Mouse (Mus musculus) gonadal fat pad, adult 2 months (tissue): ENCODE measurements around the gene Coro1b. TPM values are rescaled to one million over a fixed set of nuclear protein-coding genes. Genes with fewer than 3 reads are reported as not detected.

Experiments
- DNase-seq: peaks from one replicate; pipeline ENCODE4 v3.0.0-alpha.2; 2012; ENCODE audit warnings: low read depth
- polyA plus RNA-seq: library from polyadenylated mRNA; depleted of rRNA; stranded (reverse); fragments of >200 nt; gene quantifications from 2 replicates; pipeline ENCODE4 v1.2.3, GENCODE M21; 2012

Gene Coro1b
- polyA plus RNA-seq, 1 experiment = 251 TPM

- no peak for DNase-seq
Measured at GRCm38 (mm10) chr19:4156073-4156579, 7.7 kb downstream of the Coro1b start.

- no peak for DNase-seq
Measured at GRCm38 (mm10) chr19:4156771-4157170, 8.4 kb downstream of the Coro1b start.

GRCm38 (mm10) chr19:4159049-4159448 lies 10.6 kb downstream of the Coro1b start:
- DNase-seq = no peak

GRCm38 (mm10) chr19:4162646-4163542 lies 14.5 kb downstream of the Coro1b start, which contains the start of gene Rps6kb2:
Gene Rps6kb2 (minus strand): TSS chr19:4163354.
- DNase-seq = peak; percentile 63

- DNase-seq = no peak
Measured at GRCm38 (mm10) chr19:4163543-4163887, 15.1 kb downstream of the Coro1b start.

- no peak for DNase-seq
Measured at GRCm38 (mm10) chr19:4164100-4164499, 15.7 kb downstream of the Coro1b start.

- DNase-seq = no peak
Measured at GRCm38 (mm10) chr19:4164721-4165120, 16.3 kb downstream of the Coro1b start.

GRCm38 (mm10) chr19:4166678-4167476 lies 18.5 kb downstream of the Coro1b start:
- DNase-seq = no peak

- DNase-seq = peak; percentile 54
Measured at GRCm38 (mm10) chr19:4169378-4169784, 21.0 kb downstream of the Coro1b start.

GRCm38 (mm10) chr19:4169810-4170209 lies 21.4 kb downstream of the Coro1b start:
- no peak for DNase-seq

GRCm38 (mm10) chr19:4170723-4171392 lies 22.4 kb downstream of the Coro1b start:
- DNase-seq = no peak

GRCm38 (mm10) chr19:4171393-4172290 lies 23.2 kb downstream of the Coro1b start:
- no peak for DNase-seq

- DNase-seq = no peak
Measured at GRCm38 (mm10) chr19:4172925-4173324, 24.5 kb downstream of the Coro1b start.

GRCm38 (mm10) chr19:4175368-4175947 lies 27.0 kb downstream of the Coro1b start, which contains the start of gene Carns1:
Gene Carns1 (minus strand): TSS chr19:4175479.
- no peak for DNase-seq

GRCm38 (mm10) chr19:4180411-4180810 lies 32.0 kb downstream of the Coro1b start:
- peak; percentile 51 for DNase-seq

GRCm38 (mm10) chr19:4181892-4182291 lies 33.5 kb downstream of the Coro1b start:
- DNase-seq = no peak

- DNase-seq = no peak
Measured at GRCm38 (mm10) chr19:4183689-4184088, 35.3 kb downstream of the Coro1b start.

GRCm38 (mm10) chr19:4184976-4185975 lies 36.9 kb downstream of the Coro1b start:
- no peak for DNase-seq

- DNase-seq = no peak
Measured at GRCm38 (mm10) chr19:4187303-4187702, 38.9 kb downstream of the Coro1b start.
